Mouse (Mus musculus) midbrain, embryonic 11.5 days (tissue): ENCODE measurements around the gene Nacc1. TPM values are rescaled to one million over a fixed set of nuclear protein-coding genes. Genes with fewer than 3 reads are reported as not detected.
A peak's percentile ranks its signal among the peaks of the same experiment; 100 is the strongest.

Source experiments
- ATAC-seq: fragments of 200-750 bp; cut with Nextera tagmentation; 2 replicates; pipeline ENCODE4 v1.8.0; 2017; ENCODE audit warnings: moderate TSS enrichment, moderate library complexity; ENCODE audit not compliant: low FRiP score
- DNase-seq: peaks from one replicate; pipeline ENCODE4 v3.0.0; 2015; ENCODE audit warnings: low spot score; ENCODE audit errors: missing footprints
- H3K27ac ChIP-seq: fragments of 300-500 bp; sonication (generic); 2 replicates; pipeline ENCODE4 v1.5.1; 2014; ENCODE audit warnings: low read depth, low read length
- H3K27me3 ChIP-seq: fragments of 300-500 bp; sonication (generic); 2 replicates; pipeline ENCODE4 v1.6.1; 2014; ENCODE audit warnings: mild to moderate bottlenecking, low read length, moderate library complexity, mixed read lengths; ENCODE audit not compliant: control insufficient read depth, insufficient read depth
- H3K36me3 ChIP-seq: fragments of 300-500 bp; sonication (generic); 2 replicates; pipeline ENCODE4 v1.6.1; 2014; ENCODE audit warnings: mild to moderate bottlenecking, low read length, moderate library complexity, mixed read lengths; ENCODE audit not compliant: control insufficient read depth, insufficient read depth
- H3K4me1 ChIP-seq: fragments of 300-500 bp; sonication (generic); 2 replicates; pipeline ENCODE4 v1.6.1; 2014; ENCODE audit warnings: low read length; ENCODE audit not compliant: control insufficient read depth, insufficient read depth
- H3K4me2 ChIP-seq: fragments of 300-500 bp; sonication (generic); 2 replicates; pipeline ENCODE4 v1.6.1; 2014; ENCODE audit warnings: mild to moderate bottlenecking, moderate library complexity
- H3K4me3 ChIP-seq: fragments of 300-500 bp; sonication (generic); 2 replicates; pipeline ENCODE4 v1.5.1; 2014; ENCODE audit warnings: low read depth, low read length
- H3K9ac ChIP-seq: fragments of 300-500 bp; sonication (generic); 2 replicates; pipeline ENCODE4 v1.6.1; 2014; ENCODE audit warnings: low read length
- H3K9me3 ChIP-seq: fragments of 300-500 bp; sonication (generic); 2 replicates; pipeline ENCODE4 v1.6.1; 2016; ENCODE audit warnings: low read length; ENCODE audit not compliant: control insufficient read depth
- WGBS: fragments of 180-500 bp; shearing (Covaris S2); extraction: QIAGEN DNeasy Blood & Tissue Kit; methylation state at CpG from one replicate; pipeline ENCODE4 v1.1.7; 2014; 5-methylcytosine and 5-hydroxymethylcytosine counted together
- polyA plus RNA-seq: library from polyadenylated mRNA; unstranded; fragments of >200 nt; fragmentation: Nextera tagmentation; extraction: Ambion mirVana; gene quantifications from 2 replicates; pipeline ENCODE4 v1.2.1, GENCODE M21; 2014

The Nacc1 gene
- polyA plus RNA-seq, 1 experiment from 2014 or later = 21.4 TPM

- Histone ChIP-seq H3K9ac (peak within 1 kb of the TSS; percentile 88), H3K36me3 (no peaks in the 10 kb centered on the region), H3K4me3 (peak within 1 kb of the TSS; percentile 59), H3K4me2 (peak within 1 kb of the TSS; percentile 99), H3K9me3 (no peaks in the 10 kb centered on the region), H3K4me1 (peaks cover 40% of the 10 kb centered on the region), H3K27me3 (no peaks in the 10 kb centered on the region), H3K27ac (peak within 1 kb of the TSS; percentile 81)
- peak; percentile 99 for DNase-seq
- 0% methylated on average over 27 of the region's 27 CpGs for WGBS
- peak; percentile 78 for ATAC-seq
Measured at GRCm38 (mm10) chr8:84662581-84663065, 25.0 kb downstream of the Nacc1 start, which contains the start of gene Ier2. TSS of gene Ier2 (minus strand) at chr8:84662852.

GRCm38 (mm10) chr8:84661961-84662571 lies 25.6 kb downstream of the Nacc1 start:
- Histone ChIP-seq H3K4me3 (peak overlapping the region; percentile 59), H3K9me3 (no peaks in the 10 kb centered on the region), H3K4me1 (peaks cover 40% of the 10 kb centered on the region), H3K27ac (peak overlapping the region; percentile 81), H3K4me2 (peak overlapping the region; percentile 99), H3K36me3 (no peaks in the 10 kb centered on the region), H3K27me3 (no peaks in the 10 kb centered on the region), H3K9ac (peak overlapping the region; percentile 88)
- under 1% methylated on average over 60 of the region's 61 CpGs for WGBS
- ATAC-seq (peak; percentile 8), DNase-seq (peak; percentile 98)

GRCm38 (mm10) chr8:84661458-84661871 lies 26.2 kb downstream of the Nacc1 start:
- no peaks in the 10 kb centered on the region for H3K9me3 ChIP-seq
- H3K27ac ChIP-seq = peak overlapping the region; percentile 81
- peak overlapping the region; percentile 99 for H3K4me2 ChIP-seq
- H3K4me3 ChIP-seq = peak overlapping the region; percentile 59
- H3K4me1 ChIP-seq = peaks cover 45% of the 10 kb centered on the region
- H3K27me3 ChIP-seq = no peaks in the 10 kb centered on the region
- WGBS = under 1% methylated on average over 24 of the region's 24 CpGs
- H3K36me3 ChIP-seq = no peaks in the 10 kb centered on the region
- peak; percentile 95 for DNase-seq
- H3K9ac ChIP-seq = peak overlapping the region; percentile 88
- no peak for ATAC-seq

GRCm38 (mm10) chr8:84660819-84661457 lies 26.7 kb downstream of the Nacc1 start:
- Histone ChIP-seq H3K27me3 (no peaks in the 10 kb centered on the region), H3K9ac (peak overlapping the region; percentile 88), H3K4me1 (peaks cover 48% of the 10 kb centered on the region), H3K4me3 (peak overlapping the region; percentile 59), H3K9me3 (no peaks in the 10 kb centered on the region), H3K4me2 (peak overlapping the region; percentile 99), H3K27ac (peak overlapping the region; percentile 81), H3K36me3 (no peaks in the 10 kb centered on the region)
- peak; percentile 95 for DNase-seq
- WGBS = under 1% methylated on average over 20 of the region's 20 CpGs
- ATAC-seq = no peak

- peak; percentile 96 for DNase-seq
- Histone ChIP-seq H3K27ac (peak overlapping the region; percentile 41), H3K4me3 (peak overlapping the region; percentile 59), H3K4me2 (peak overlapping the region; percentile 99), H3K27me3 (no peaks in the 10 kb centered on the region), H3K36me3 (no peaks in the 10 kb centered on the region), H3K4me1 (peaks cover 53% of the 10 kb centered on the region), H3K9ac (peak overlapping the region; percentile 88), H3K9me3 (no peaks in the 10 kb centered on the region)
- under 1% methylated on average over 33 of the region's 33 CpGs for WGBS
- no peak for ATAC-seq
Measured at GRCm38 (mm10) chr8:84659936-84660818, 27.5 kb downstream of the Nacc1 start.

- 44% methylated on average over 1 of the region's 1 CpGs for WGBS
- no peak overlapping the region for H3K27ac ChIP-seq
- no peak overlapping the region for H3K4me3 ChIP-seq
- ATAC-seq (no peak), DNase-seq (no peak)
- peaks cover 59% of the 10 kb centered on the region for H3K4me1 ChIP-seq
- no peaks in the 10 kb centered on the region for H3K27me3 ChIP-seq
- no peaks in the 10 kb centered on the region for H3K9me3 ChIP-seq
- no peak overlapping the region for H3K9ac ChIP-seq
- no peak overlapping the region for H3K4me2 ChIP-seq
- no peaks in the 10 kb centered on the region for H3K36me3 ChIP-seq
Measured at GRCm38 (mm10) chr8:84658951-84659350, 28.7 kb downstream of the Nacc1 start.

GRCm38 (mm10) chr8:84657680-84658079 lies 30.0 kb downstream of the Nacc1 start:
- peaks cover 52% of the 10 kb centered on the region for H3K4me1 ChIP-seq
- DNase-seq = no peak
- H3K27ac ChIP-seq = no peak overlapping the region

GRCm38 (mm10) chr8:84657203-84657602 lies 30.5 kb downstream of the Nacc1 start:
- Histone ChIP-seq H3K36me3 (no peaks in the 10 kb centered on the region), H3K4me2 (peak overlapping the region; percentile 62), H3K9me3 (no peaks in the 10 kb centered on the region), H3K4me1 (peaks cover 52% of the 10 kb centered on the region), H3K27ac (no peak overlapping the region), H3K27me3 (no peaks in the 10 kb centered on the region), H3K4me3 (peak overlapping the region; percentile 28; the same call in 1 of the 2 replicates), H3K9ac (no peak overlapping the region)
- DNase-seq (no peak), ATAC-seq (no peak)

More at GRCm38 (mm10) chr8:84657680-84658079, 30.0 kb downstream of the Nacc1 start:
- Histone ChIP-seq H3K4me2 (no peak overlapping the region), H3K9me3 (no peaks in the 10 kb centered on the region), H3K9ac (no peak overlapping the region), H3K4me3 (no peak overlapping the region), H3K36me3 (no peaks in the 10 kb centered on the region), H3K27me3 (no peaks in the 10 kb centered on the region)
- WGBS = 36% methylated on average over 4 of the region's 4 CpGs
- no peak for ATAC-seq
